Comparison of ENCODE assay signal across 8 mouse cellular contexts in genomic region chr11:102317901-102318575, GRCm38 (mm10). TPM values are rescaled to one million over a fixed set of nuclear protein-coding genes. Genes with fewer than 3 reads are reported as not detected.
DNase-seq lines count a peak whose midpoint lies in the region; ATAC-seq and TF ChIP-seq lines count a peak whose summit lies in the region.

No protein-coding gene starts in this region.

- H3K36me3 ChIP-seq in hindbrain, embryonic 16.5 days (ENCODE audit: control insufficient read depth, insufficient read depth, low read length): peaks cover 11% of the 10 kb centered on the region
- peaks cover 14% of the 10 kb centered on the region for H3K36me3 ChIP-seq in midbrain, postnatal 0 days (ENCODE audit: insufficient read depth, low read length)
- H3K36me3 ChIP-seq in stomach, embryonic 14.5 days (ENCODE audit: control insufficient read depth, insufficient read depth, low read length): peaks cover 22% of the 10 kb centered on the region

- no peak for TF ChIP-seq CTCF in cerebellum, adult 2 months (IDR thresholded peaks at IDR 0.05; ENCODE audit: borderline replicate concordance, insufficient read depth, low read depth, low read length)
- no peak for TF ChIP-seq CTCF in midbrain, postnatal 0 days (IDR thresholded peaks at IDR 0.05)

- peak overlapping the region; percentile 99 for H3K9ac ChIP-seq in hindbrain, embryonic 16.5 days (ENCODE audit: low read depth, low read length)
- H3K9ac ChIP-seq in midbrain, postnatal 0 days (replicated peaks; ENCODE audit: low read length, poor library complexity, severe bottlenecking): peak overlapping the region; percentile 99
- H3K9ac ChIP-seq in stomach, embryonic 14.5 days (replicated peaks; ENCODE audit: low read depth, low read length): peak overlapping the region; percentile 99

- no peak for TF ChIP-seq POLR2A in cerebellum, adult 2 months (IDR thresholded peaks at IDR 0.05; ENCODE audit: borderline replicate concordance, insufficient read depth, low read length)

- no peaks in the 10 kb centered on the region for H3K27me3 ChIP-seq in cerebellum, adult 2 months (ENCODE audit: control insufficient read depth, insufficient read depth, low read length)
- no peaks in the 10 kb centered on the region for H3K27me3 ChIP-seq in hindbrain, embryonic 16.5 days (replicated peaks; ENCODE audit: control insufficient read depth, insufficient read depth, low read length)
- H3K27me3 ChIP-seq in midbrain, postnatal 0 days (ENCODE audit: insufficient read depth, low read length): no peaks in the 10 kb centered on the region
- H3K27me3 ChIP-seq in stomach, embryonic 14.5 days (ENCODE audit: control insufficient read depth, insufficient read depth, low read length): no peaks in the 10 kb centered on the region

- ATAC-seq in hindbrain, embryonic 16.5 days: peak; percentile 35
- peak; percentile 39 for ATAC-seq in midbrain, postnatal 0 days (ENCODE audit: low FRiP score)
- peak; percentile 68 for ATAC-seq in stomach, embryonic 14.5 days (ENCODE audit: insufficient number of reproducible peaks, insufficient read depth, low FRiP score, low read depth)

- 1% methylated on average over 71 of the region's 77 CpGs for WGBS in cerebellum, adult 2 months
- WGBS in hindbrain, embryonic 16.5 days: under 1% methylated on average over 40 of the region's 77 CpGs
- under 1% methylated on average over 33 of the region's 77 CpGs for WGBS in midbrain, postnatal 0 days
- under 1% methylated on average over 38 of the region's 77 CpGs for WGBS in stomach, embryonic 14.5 days

- H3K27ac ChIP-seq in cerebellum, adult 2 months (ENCODE audit: insufficient read depth, low read length): peak overlapping the region; percentile 100
- peak overlapping the region; percentile 98 for H3K27ac ChIP-seq in hindbrain, embryonic 16.5 days (ENCODE audit: low read depth, low read length)
- H3K27ac ChIP-seq in midbrain, postnatal 0 days (ENCODE audit: low read depth, low read length): peak overlapping the region; percentile 98
- H3K27ac ChIP-seq in stomach, embryonic 14.5 days (ENCODE audit: low read length): peak overlapping the region; percentile 99

- H3K4me1 ChIP-seq in cerebellum, adult 2 months (ENCODE audit: control insufficient read depth, insufficient read depth, low read length): no peaks in the 10 kb centered on the region; the same call in 1 of the 2 replicates
- H3K4me1 ChIP-seq in hindbrain, embryonic 16.5 days (ENCODE audit: control insufficient read depth, insufficient read depth, low read depth, low read length): peaks cover 23% of the 10 kb centered on the region
- H3K4me1 ChIP-seq in midbrain, postnatal 0 days (ENCODE audit: insufficient read depth, low read length): peaks cover 2% of the 10 kb centered on the region
- H3K4me1 ChIP-seq in stomach, embryonic 14.5 days (ENCODE audit: control insufficient read depth, insufficient read depth, low read length): peaks cover 16% of the 10 kb centered on the region; the same call in 1 of the 2 replicates

- H3K4me2 ChIP-seq in hindbrain, embryonic 16.5 days (ENCODE audit: low read length): peak overlapping the region; percentile 91
- H3K4me2 ChIP-seq in midbrain, postnatal 0 days (ENCODE audit: low read depth, low read length, poor library complexity, severe bottlenecking): peak overlapping the region; percentile 64
- H3K4me2 ChIP-seq in stomach, embryonic 14.5 days (replicated peaks; ENCODE audit: low read depth, low read length): peak overlapping the region; percentile 94

- no peaks in the 10 kb centered on the region for H3K9me3 ChIP-seq in hindbrain, embryonic 16.5 days (ENCODE audit: control insufficient read depth, low read length)
- H3K9me3 ChIP-seq in midbrain, postnatal 0 days (ENCODE audit: low read length): no peaks in the 10 kb centered on the region
- no peaks in the 10 kb centered on the region for H3K9me3 ChIP-seq in stomach, embryonic 14.5 days (ENCODE audit: control insufficient read depth, low read depth, low read length)

- peak; percentile 54 for DNase-seq in layer of hippocampus, adult 11-12 months (ENCODE audit: low spot score)
- no peak for DNase-seq in layer of hippocampus, adult 9-11 months
- peak; percentile 76 to 81 for DNase-seq in cerebellum, adult 2 months
- peak; percentile 63 for DNase-seq in gastrocnemius, adult 18-20 months (ENCODE audit: low spot score)
- DNase-seq in liver: peak; percentile 80
- peak; percentile 64 for DNase-seq in midbrain, postnatal 0 days (ENCODE audit: low spot score)

- H3K4me3 ChIP-seq in cerebellum, adult 2 months (replicated peaks; ENCODE audit: insufficient read depth, low read depth, low read length): peak overlapping the region; percentile 67
- H3K4me3 ChIP-seq in hindbrain, embryonic 16.5 days (ENCODE audit: low read length): peak overlapping the region; percentile 79
- H3K4me3 ChIP-seq in midbrain, postnatal 0 days (ENCODE audit: low read depth, low read length): peak overlapping the region; percentile 74
- H3K4me3 ChIP-seq in stomach, embryonic 14.5 days (ENCODE audit: low read depth, low read length): peak overlapping the region; percentile 97

RNA-seq across cellular contexts. Expression of gene Ubtf, which starts 1.5 kb away (rescaled TPM):
- polyA plus RNA-seq in cerebellum, adult 2 months (2012; rRNA removed): 94.6 and 95.8 TPM in 2 replicates
- total RNA-seq in gastrocnemius, adult 18-20 months (2021): 10 to 100 TPM; 35.4 to 42.6 TPM
- polyA plus RNA-seq in hindbrain, embryonic 16.5 days (2015; fragmentation: Nextera tagmentation; extraction: Ambion mirVana): 70.4 and 76.8 TPM in 2 replicates
- total RNA-seq in midbrain, postnatal 0 days (2014; rRNA removed): 64.3 and 71.4 TPM in 2 replicates
- polyA plus RNA-seq in midbrain, postnatal 0 days (2015; fragmentation: Nextera tagmentation; extraction: Ambion mirVana): 56.3 and 64.3 TPM in 2 replicates
- polyA plus RNA-seq in stomach, embryonic 14.5 days (2014; fragmentation: Nextera tagmentation; extraction: Ambion mirVana): 77.3 and 87.2 TPM in 2 replicates

RNA-seq across cellular contexts. Expression of gene Atxn7l3, which starts 21.6 kb away (rescaled TPM):
- 93.3 and 101 TPM in 2 replicates for polyA plus RNA-seq in cerebellum, adult 2 months (2012; rRNA removed)
- total RNA-seq in gastrocnemius, adult 18-20 months (2021): 10 to 100 TPM in 1 of 2 experiments, 1 to 10 TPM in 1; 9.3 to 13.0 TPM
- 26.6 and 29.2 TPM in 2 replicates for polyA plus RNA-seq in hindbrain, embryonic 16.5 days (2015; fragmentation: Nextera tagmentation; extraction: Ambion mirVana)
- 166 and 169 TPM in 2 replicates for total RNA-seq in midbrain, postnatal 0 days (2014; rRNA removed)
- polyA plus RNA-seq in midbrain, postnatal 0 days (2015; fragmentation: Nextera tagmentation; extraction: Ambion mirVana): 25.4 and 26.5 TPM in 2 replicates
- polyA plus RNA-seq in stomach, embryonic 14.5 days (2014; fragmentation: Nextera tagmentation; extraction: Ambion mirVana): 18.7 and 19.0 TPM in 2 replicates

RNA-seq across cellular contexts. Expression of gene Tmub2, which starts 33.3 kb away (rescaled TPM):
- 82.7 and 85.3 TPM in 2 replicates for polyA plus RNA-seq in cerebellum, adult 2 months (2012; rRNA removed)
- 10 to 100 TPM; 14.6 to 15.8 TPM for total RNA-seq in gastrocnemius, adult 18-20 months (2021)
- 81.6 and 85.0 TPM in 2 replicates for polyA plus RNA-seq in hindbrain, embryonic 16.5 days (2015; fragmentation: Nextera tagmentation; extraction: Ambion mirVana)
- total RNA-seq in midbrain, postnatal 0 days (2014; rRNA removed): 80.5 and 90.8 TPM in 2 replicates
- 65.4 and 73.9 TPM in 2 replicates for polyA plus RNA-seq in midbrain, postnatal 0 days (2015; fragmentation: Nextera tagmentation; extraction: Ambion mirVana)
- polyA plus RNA-seq in stomach, embryonic 14.5 days (2014; fragmentation: Nextera tagmentation; extraction: Ambion mirVana): 53.0 and 55.0 TPM in 2 replicates

RNA-seq across cellular contexts. Expression of gene Slc4a1, which starts 48.0 kb away (rescaled TPM):
- polyA plus RNA-seq in cerebellum, adult 2 months (2012; rRNA removed): 0.72 and 0.90 TPM in 2 replicates
- under 1 TPM in 1 of 2 experiments, not detected in 1; 0.07 TPM for total RNA-seq in gastrocnemius, adult 18-20 months (2021)
- 1.4 and 3.2 TPM in 2 replicates for polyA plus RNA-seq in hindbrain, embryonic 16.5 days (2015; fragmentation: Nextera tagmentation; extraction: Ambion mirVana)
- total RNA-seq in midbrain, postnatal 0 days (2014; rRNA removed): 0.33 and 1.1 TPM in 2 replicates
- polyA plus RNA-seq in midbrain, postnatal 0 days (2015; fragmentation: Nextera tagmentation; extraction: Ambion mirVana): 0.27 and 0.42 TPM in 2 replicates
- polyA plus RNA-seq in stomach, embryonic 14.5 days (2014; fragmentation: Nextera tagmentation; extraction: Ambion mirVana): 4.2 and 4.6 TPM in 2 replicates

RNA-seq across cellular contexts. Expression of gene Asb16, which starts 49.5 kb away (rescaled TPM):
- polyA plus RNA-seq in cerebellum, adult 2 months (2012; rRNA removed): 3.1 and 4.0 TPM in 2 replicates
- total RNA-seq in gastrocnemius, adult 18-20 months (2021): 10 to 100 TPM; 86.0 to 97.5 TPM
- polyA plus RNA-seq in hindbrain, embryonic 16.5 days (2015; fragmentation: Nextera tagmentation; extraction: Ambion mirVana): 0.09 and 0.11 TPM in 2 replicates
- 2.3 and 2.5 TPM in 2 replicates for total RNA-seq in midbrain, postnatal 0 days (2014; rRNA removed)
- 0.28 and 0.32 TPM in 2 replicates for polyA plus RNA-seq in midbrain, postnatal 0 days (2015; fragmentation: Nextera tagmentation; extraction: Ambion mirVana)
- not detected in 2 replicates for polyA plus RNA-seq in stomach, embryonic 14.5 days (2014; fragmentation: Nextera tagmentation; extraction: Ambion mirVana)
